25 mouse cellular contexts compared by ENCODE assay signal in genomic region chr10:74932487-74932886, GRCm38 (mm10). TPM values are rescaled to one million over a fixed set of nuclear protein-coding genes. Genes with fewer than 3 reads are reported as not detected.
DNase-seq lines count a peak whose midpoint lies in the region; ATAC-seq lines count a peak whose summit lies in the region.
"Had no signal": no experiment of that assay in that cellular context is flagged by ENCODE, and none has a peak within 500 bp of the region (broad histone marks: within the 10 kb centered on the region; RNA-seq: fewer than 3 reads in every experiment).

No protein-coding gene starts in this region.

- no peak for ATAC-seq in hindbrain, embryonic 11.5 days (ENCODE audit: low FRiP score)
- ATAC-seq in neural tube, embryonic 15.5 days (ENCODE audit: low FRiP score): no peak
- ATAC-seq: CD4-positive, CD25-positive, alpha-beta regulatory T cell, adult 4 months; forebrain, embryonic 16.5 days; hindbrain, embryonic 16.5 days; intestine, embryonic 15.5 days had no signal

- no peak overlapping the region for H3K4me3 ChIP-seq in hindbrain, embryonic 10.5 days
- H3K4me3 ChIP-seq in hindbrain, embryonic 11.5 days (ENCODE audit: low read depth, low read length): no peak overlapping the region
- H3K4me3 ChIP-seq in neural tube, embryonic 15.5 days (replicated peaks): no peak overlapping the region
- H3K4me3 ChIP-seq: embryonic facial prominence, embryonic 12.5 days; embryonic facial prominence, embryonic 15.5 days; forebrain, embryonic 12.5 days; heart, embryonic 13.5 days; hindbrain, embryonic 13.5 days; intestine, embryonic 15.5 days had no signal

- H3K27me3 ChIP-seq in hindbrain, embryonic 10.5 days (ENCODE audit: insufficient read depth, poor library complexity, severe bottlenecking): no peaks in the 10 kb centered on the region
- no peaks in the 10 kb centered on the region for H3K27me3 ChIP-seq in hindbrain, embryonic 11.5 days (ENCODE audit: control insufficient read depth, insufficient read depth, low read length)
- H3K27me3 ChIP-seq in neural tube, embryonic 15.5 days (replicated peaks): no peaks in the 10 kb centered on the region
- H3K27me3 ChIP-seq: embryonic facial prominence, embryonic 12.5 days; embryonic facial prominence, embryonic 15.5 days; forebrain, embryonic 12.5 days; intestine, embryonic 15.5 days had no signal

- no peak overlapping the region for H3K9ac ChIP-seq in hindbrain, embryonic 11.5 days (ENCODE audit: low read depth, low read length)
- no peak overlapping the region for H3K9ac ChIP-seq in neural tube, embryonic 15.5 days (replicated peaks)
- H3K9ac ChIP-seq: embryonic facial prominence, embryonic 12.5 days; embryonic facial prominence, embryonic 15.5 days; forebrain, embryonic 12.5 days; heart, embryonic 13.5 days; hindbrain, embryonic 13.5 days; intestine, embryonic 15.5 days had no signal

- WGBS in hindbrain, embryonic 10.5 days: 90% methylated on average over 6 of the region's 6 CpGs
- 87% methylated on average over 6 of the region's 6 CpGs for WGBS in hindbrain, embryonic 11.5 days
- 89% methylated on average over 6 of the region's 6 CpGs for WGBS in neural tube, embryonic 15.5 days

- intact Hi-C loops in heart, postnatal 14 days (cut with DNase I): no loop called here

- no peaks in the 10 kb centered on the region for H3K36me3 ChIP-seq in hindbrain, embryonic 10.5 days
- H3K36me3 ChIP-seq in hindbrain, embryonic 11.5 days (ENCODE audit: control insufficient read depth, insufficient read depth, low read length): no peaks in the 10 kb centered on the region
- H3K36me3 ChIP-seq in neural tube, embryonic 15.5 days: no peaks in the 10 kb centered on the region
- H3K36me3 ChIP-seq: embryonic facial prominence, embryonic 12.5 days; embryonic facial prominence, embryonic 15.5 days; forebrain, embryonic 12.5 days; heart, embryonic 13.5 days; hindbrain, embryonic 13.5 days; intestine, embryonic 15.5 days had no signal

- peak; percentile 61 for DNase-seq in heart, adult 11 months
- no peak for DNase-seq in heart, postnatal 14 days
- DNase-seq in hindbrain, embryonic 10.5 days (ENCODE audit: low spot score): peak; percentile 1
- DNase-seq in hindbrain, embryonic 11.5 days (ENCODE audit: low spot score): no peak
- peak; percentile 8 for DNase-seq in neural tube, embryonic 10.5 days (ENCODE audit: extremely low spot score, low spot score)
- no peak for DNase-seq in embryo, embryonic 10 days (ENCODE audit: low spot score)
- DNase-seq: adrenal gland, adult 2 months; adrenal gland, postnatal 14 days; cerebellum, adult 11 months; cerebellum, adult 9-10 months; cerebellum, postnatal 14 days; gastrocnemius, postnatal 10 days; gastrocnemius, postnatal 36 days; kidney, adult 11 months had no signal

- H3K27ac ChIP-seq in hindbrain, embryonic 10.5 days: no peak overlapping the region
- H3K27ac ChIP-seq in hindbrain, embryonic 11.5 days (ENCODE audit: low read depth, low read length): no peak overlapping the region
- H3K27ac ChIP-seq in neural tube, embryonic 15.5 days (replicated peaks): no peak overlapping the region
- H3K27ac ChIP-seq: embryonic facial prominence, embryonic 12.5 days; embryonic facial prominence, embryonic 15.5 days; forebrain, embryonic 12.5 days; heart, embryonic 13.5 days; hindbrain, embryonic 13.5 days; intestine, embryonic 15.5 days had no signal

- no peaks in the 10 kb centered on the region for H3K4me1 ChIP-seq in hindbrain, embryonic 10.5 days (replicated peaks)
- no peaks in the 10 kb centered on the region for H3K4me1 ChIP-seq in hindbrain, embryonic 11.5 days (replicated peaks; ENCODE audit: control insufficient read depth, insufficient read depth, low read length)
- H3K4me1 ChIP-seq in neural tube, embryonic 15.5 days: no peaks in the 10 kb centered on the region
- H3K4me1 ChIP-seq: embryonic facial prominence, embryonic 12.5 days; embryonic facial prominence, embryonic 15.5 days; forebrain, embryonic 12.5 days; heart, embryonic 13.5 days; intestine, embryonic 15.5 days had no signal

- H3K4me2 ChIP-seq in hindbrain, embryonic 11.5 days (replicated peaks; ENCODE audit: low read depth, low read length): no peak overlapping the region
- H3K4me2 ChIP-seq in neural tube, embryonic 15.5 days: no peak overlapping the region
- H3K4me2 ChIP-seq: embryonic facial prominence, embryonic 12.5 days; embryonic facial prominence, embryonic 15.5 days; forebrain, embryonic 12.5 days; heart, embryonic 13.5 days; hindbrain, embryonic 13.5 days; intestine, embryonic 15.5 days had no signal

- H3K9me3 ChIP-seq in hindbrain, embryonic 10.5 days: no peaks in the 10 kb centered on the region
- H3K9me3 ChIP-seq in hindbrain, embryonic 11.5 days (ENCODE audit: control insufficient read depth, low read length): no peaks in the 10 kb centered on the region
- no peaks in the 10 kb centered on the region for H3K9me3 ChIP-seq in neural tube, embryonic 15.5 days (replicated peaks)
- H3K9me3 ChIP-seq: embryonic facial prominence, embryonic 12.5 days; embryonic facial prominence, embryonic 15.5 days; forebrain, embryonic 12.5 days; heart, embryonic 13.5 days; hindbrain, embryonic 13.5 days; intestine, embryonic 15.5 days had no signal

RNA-seq across cellular contexts. Expression of gene Gnaz, which starts 34.5 kb away (rescaled TPM):
- total RNA-seq in heart, postnatal 14 days (2021): under 1 TPM; 0.60 to 0.98 TPM
- polyA plus RNA-seq in hindbrain, embryonic 10.5 days (2016; fragmentation: Nextera tagmentation; extraction: Ambion mirVana): 9.9 and 15.0 TPM in 2 replicates
- 14.0 and 14.7 TPM in 2 replicates for polyA plus RNA-seq in hindbrain, embryonic 11.5 days (2014; fragmentation: Nextera tagmentation; extraction: Ambion mirVana)
- 70.2 and 87.5 TPM in 2 replicates for polyA plus RNA-seq in neural tube, embryonic 15.5 days (2015; fragmentation: Nextera tagmentation; extraction: Ambion mirVana)
- total RNA-seq: MEL had no signal
- polyA plus RNA-seq: CD4-positive, CD25-positive, alpha-beta regulatory T cell, adult 4 months had no signal

Comparison
In these comparisons a context has a peak if more than half of its experiments do, and no peak if none do; other contexts are left out.
1. DNase-seq: peak in heart, adult 11 months (single experiment), hindbrain, embryonic 10.5 days (single experiment) and neural tube, embryonic 10.5 days (single experiment); none in heart, postnatal 14 days (0 of 2), hindbrain, embryonic 11.5 days (single experiment) and embryo, embryonic 10 days (single experiment).